ENCODE assay signal across 34 mouse cellular contexts in genomic region chr3:52738386-52738785, GRCm38 (mm10).
"Had no signal": no experiment of that assay in that cellular context is flagged by ENCODE, and none has a peak within 500 bp of the region (broad histone marks: within the 10 kb centered on the region; RNA-seq: fewer than 3 reads in every experiment).

No protein-coding gene starts in this region.

- H3K27ac ChIP-seq: heart, embryonic 13.5 days; heart, embryonic 15.5 days; hindbrain, embryonic 10.5 days; hindbrain, embryonic 12.5 days; hindbrain, embryonic 13.5 days; hindbrain, embryonic 14.5 days; hindbrain, embryonic 15.5 days; hindbrain, postnatal 0 days; intestine, embryonic 15.5 days; kidney, embryonic 15.5 days; kidney, postnatal 0 days; layer of hippocampus, adult 2 months; left cerebral cortex, adult 2 months had no signal

- H3K4me2 ChIP-seq: heart, embryonic 11.5 days; heart, embryonic 12.5 days; heart, embryonic 13.5 days; heart, embryonic 15.5 days; hindbrain, embryonic 12.5 days; hindbrain, embryonic 13.5 days; hindbrain, embryonic 14.5 days; hindbrain, embryonic 15.5 days; intestine, embryonic 15.5 days; kidney, embryonic 15.5 days had no signal

- H3K36me3 ChIP-seq: heart, embryonic 12.5 days; heart, embryonic 13.5 days; heart, embryonic 15.5 days; hindbrain, embryonic 10.5 days; hindbrain, embryonic 12.5 days; hindbrain, embryonic 13.5 days; hindbrain, embryonic 15.5 days; intestine, embryonic 15.5 days; kidney, embryonic 15.5 days had no signal

- H3K9me3 ChIP-seq: heart, embryonic 12.5 days; heart, embryonic 13.5 days; heart, embryonic 15.5 days; hindbrain, embryonic 10.5 days; hindbrain, embryonic 12.5 days; hindbrain, embryonic 13.5 days; hindbrain, embryonic 15.5 days; intestine, embryonic 15.5 days; kidney, embryonic 15.5 days had no signal

- H3K27me3 ChIP-seq: heart, embryonic 12.5 days; heart, embryonic 13.5 days; heart, embryonic 15.5 days; hindbrain, embryonic 12.5 days; hindbrain, embryonic 15.5 days; intestine, embryonic 15.5 days; kidney, embryonic 15.5 days had no signal

- DNase-seq: heart, postnatal 10 days; heart, postnatal 14 days; heart, postnatal 36 days; heart, postnatal 4 days; kidney, adult 11 months; kidney, adult 18-20 months; kidney, adult 2 months; kidney, adult 8-10 months; kidney, adult 9 months; kidney, postnatal 10 days; kidney, postnatal 14 days; kidney, postnatal 25 days; kidney, postnatal 36 days; kidney, postnatal 4 days; layer of hippocampus, adult 9-11 months; layer of hippocampus, postnatal 36 days had no signal

- H3K4me3 ChIP-seq: heart, embryonic 12.5 days; heart, embryonic 13.5 days; heart, embryonic 15.5 days; hindbrain, embryonic 10.5 days; hindbrain, embryonic 12.5 days; hindbrain, embryonic 13.5 days; hindbrain, embryonic 15.5 days; intestine, embryonic 15.5 days; kidney, embryonic 15.5 days; layer of hippocampus, adult 2 months; left cerebral cortex, adult 2 months had no signal

- ATAC-seq: hindbrain, embryonic 16.5 days; hindbrain, postnatal 0 days; intestine, embryonic 15.5 days; intestine, embryonic 16.5 days; intestine, postnatal 0 days had no signal

- H3K4me1 ChIP-seq: heart, embryonic 13.5 days; heart, embryonic 15.5 days; hindbrain, embryonic 15.5 days; intestine, embryonic 15.5 days had no signal

- H3K9ac ChIP-seq: heart, embryonic 12.5 days; heart, embryonic 13.5 days; heart, embryonic 15.5 days; hindbrain, embryonic 12.5 days; hindbrain, embryonic 13.5 days; hindbrain, embryonic 14.5 days; hindbrain, embryonic 15.5 days; intestine, embryonic 15.5 days; kidney, embryonic 15.5 days had no signal
